Mouse (Mus musculus) kidney, adult 8-10 months (tissue): ENCODE measurements around the gene Tomm5.
"Not testable (repeated sequence)": the region's sequence is repeated elsewhere in the genome, so short reads cannot be mapped to it uniquely, and the experiment has no call there.

ENCODE experiments used
- DNase-seq, 2 experiments: peaks; one replicate each; pipeline ENCODE4 v3.0.0; 2022

Gene Tomm5

GRCm38 (mm10) chr4:45107601-45108277 lies at the start of gene Tomm5:
Gene Tomm5 (minus strand): TSS chr4:45108114.
- DNase-seq, result peak; percentile 93 to 95

DNA sequence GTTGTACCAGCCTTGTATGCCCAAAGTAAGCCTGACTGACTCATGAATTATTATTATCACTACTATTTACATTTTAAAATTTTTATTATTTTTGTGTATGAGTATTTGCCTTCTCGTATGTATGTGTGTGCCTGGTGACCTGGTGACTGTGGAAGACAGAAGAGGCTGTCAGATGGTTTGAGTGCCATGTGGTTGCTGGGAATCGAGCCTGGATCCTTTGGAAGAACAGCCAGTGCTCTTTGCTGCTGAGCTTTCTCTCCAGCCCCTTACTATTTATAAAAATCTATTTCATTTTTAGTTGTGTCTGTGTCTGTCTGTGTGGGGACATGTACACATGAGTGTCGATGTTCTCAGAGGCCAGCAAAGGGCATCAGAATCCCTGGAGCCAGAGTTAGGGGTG lies 48.5 kb upstream of the Tomm5 start:
- DNase-seq, result no peak

GRCm38 (mm10) chr4:45143005-45143404 lies 35.1 kb upstream of the Tomm5 start:
- DNase-seq, result no peak

DNA sequence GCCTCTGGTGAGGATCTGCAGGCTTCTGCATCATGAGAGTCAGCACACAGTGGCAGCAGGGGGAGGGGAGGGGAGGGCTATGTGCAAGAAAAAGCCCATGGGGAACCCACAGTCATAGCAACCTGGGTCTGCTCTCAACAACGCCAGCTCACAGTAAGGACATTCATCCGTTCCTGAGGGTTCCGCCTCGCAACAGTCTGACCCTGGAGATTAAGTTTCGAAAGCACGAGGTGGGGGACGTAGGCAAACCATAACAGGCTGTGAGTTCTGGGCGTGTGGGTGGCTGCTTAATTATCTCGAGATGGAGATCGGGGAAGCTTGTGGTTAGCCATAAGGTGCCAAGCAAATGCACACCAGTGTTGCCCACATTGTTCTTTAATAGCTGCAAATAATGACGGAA lies 34.5 kb upstream of the Tomm5 start:
- DNase-seq, result no peak

DNA sequence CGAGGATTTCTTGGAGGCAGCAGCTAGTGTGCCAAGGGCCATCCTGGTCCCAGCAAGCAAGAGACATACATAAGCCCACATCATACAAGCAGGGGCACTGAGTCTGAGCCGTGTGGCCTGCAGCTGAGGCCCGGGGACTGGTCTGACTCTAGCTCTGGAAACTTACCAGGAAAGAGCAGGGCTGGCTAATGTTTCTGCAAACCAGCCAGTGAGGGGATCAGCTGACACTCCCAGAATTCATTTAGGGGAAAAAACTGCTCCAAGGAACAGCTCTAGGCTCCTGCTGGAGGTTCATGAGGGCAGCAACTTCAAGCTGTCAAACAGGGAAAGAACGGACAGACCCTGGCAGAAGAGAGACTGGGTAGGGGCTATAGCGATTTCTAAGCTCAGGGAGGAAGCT lies 33.9 kb upstream of the Tomm5 start:
- no peak for DNase-seq

- peak; percentile 16 to 36 for DNase-seq
These were observed 29.7 kb upstream of the Tomm5 start for GRCm38 (mm10) chr4:45137636-45138035.

DNA sequence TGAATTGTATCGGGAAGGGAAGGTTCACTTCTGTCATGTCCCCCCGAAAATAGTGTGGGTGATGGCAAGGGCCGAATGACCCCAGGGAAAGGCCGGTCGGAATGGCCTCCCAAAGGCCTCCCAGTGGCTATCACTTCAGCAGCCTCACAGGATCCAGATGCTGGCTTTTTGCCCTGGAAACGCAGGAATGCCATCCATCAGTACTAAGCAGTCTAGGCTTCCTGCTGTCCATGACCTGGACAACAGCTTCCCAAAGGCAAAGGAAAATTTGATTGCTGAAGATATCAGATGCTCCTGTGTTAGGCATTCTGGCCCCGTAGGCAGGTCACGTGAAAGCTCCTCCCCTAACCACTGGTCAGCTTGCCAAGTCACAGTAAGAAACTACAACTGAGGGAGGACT lies 26.6 kb upstream of the Tomm5 start:
- DNase-seq, result peak; percentile 17 to 29

DNA sequence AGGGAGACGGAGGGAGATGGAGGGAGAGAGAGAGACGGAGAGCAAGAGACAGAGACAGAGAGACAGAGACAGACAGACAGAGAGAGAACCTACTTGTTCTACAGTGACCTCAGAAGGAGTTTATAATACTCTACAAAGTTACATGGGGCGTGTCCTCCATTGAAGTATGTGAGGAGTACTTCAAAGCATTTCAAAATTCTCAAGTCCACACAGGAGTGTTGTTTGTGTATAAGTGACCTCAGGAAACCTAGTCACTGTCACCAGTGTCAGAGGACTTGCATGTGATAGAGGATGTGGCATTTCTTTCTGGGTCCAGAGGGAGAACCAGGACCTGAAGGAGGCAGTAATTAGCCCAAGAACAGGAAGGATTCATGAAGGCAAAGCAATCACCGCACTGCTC lies 23.1 kb upstream of the Tomm5 start:
- no peak for DNase-seq

DNA sequence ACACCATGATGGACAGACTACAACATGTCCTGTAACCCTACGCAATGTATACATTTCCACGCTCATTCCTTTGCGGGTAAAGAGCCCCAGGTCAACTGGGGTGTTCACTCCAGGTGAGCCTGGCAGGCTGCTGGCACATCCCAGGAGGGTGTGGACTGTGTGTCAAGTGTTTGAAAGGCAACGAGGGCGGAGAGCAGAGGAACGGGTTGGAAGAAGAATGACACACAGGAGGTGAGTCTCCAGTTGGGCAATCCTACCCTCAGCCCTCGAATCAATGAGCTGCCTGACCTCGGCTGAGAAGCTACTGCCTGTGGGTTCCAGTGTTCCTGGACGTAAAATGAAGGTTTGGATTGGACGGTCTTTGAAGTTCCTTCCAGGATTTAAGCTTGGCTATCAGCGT lies 13.4 kb upstream of the Tomm5 start:
- no peak for DNase-seq

DNA sequence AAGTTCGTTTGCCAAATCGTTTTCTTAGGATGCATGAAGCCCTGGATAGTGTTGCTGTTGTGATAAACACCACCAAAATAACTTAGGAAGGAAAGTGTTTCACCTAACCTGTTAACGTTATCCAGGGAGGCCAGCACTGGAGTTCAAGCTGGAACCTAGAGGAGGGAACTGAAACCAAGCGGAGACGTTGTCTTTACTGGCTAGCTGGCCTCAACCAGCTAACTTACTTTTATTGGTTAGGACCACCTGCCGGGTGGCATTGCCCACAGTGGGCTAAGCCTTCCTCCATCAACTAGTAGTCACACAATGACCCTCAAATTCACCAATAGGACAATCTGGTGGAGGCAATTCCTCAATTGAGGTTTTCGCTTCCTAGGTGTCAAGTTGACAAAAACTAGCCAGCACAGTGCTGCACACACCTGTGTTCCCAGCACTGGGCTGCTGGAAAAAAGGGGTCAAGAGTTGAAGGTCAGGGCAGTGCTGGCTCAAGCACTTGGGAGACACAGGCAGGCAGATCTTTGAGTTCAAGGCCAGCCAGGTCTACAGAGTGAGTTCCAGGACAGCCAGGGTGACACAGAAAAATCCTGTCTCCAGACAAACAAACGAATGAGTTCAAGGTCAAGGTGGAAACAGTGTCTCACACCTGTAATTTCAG lies 669 bp upstream of the Tomm5 start:
- DNase-seq, result no peak

- DNase-seq, result peak; percentile 21 to 32
These were observed 848 bp downstream of the Tomm5 start for GRCm38 (mm10) chr4:45107066-45107465.

- DNase-seq, result no peak
These were observed 1.5 kb downstream of the Tomm5 start for GRCm38 (mm10) chr4:45106409-45106808.

DNA sequence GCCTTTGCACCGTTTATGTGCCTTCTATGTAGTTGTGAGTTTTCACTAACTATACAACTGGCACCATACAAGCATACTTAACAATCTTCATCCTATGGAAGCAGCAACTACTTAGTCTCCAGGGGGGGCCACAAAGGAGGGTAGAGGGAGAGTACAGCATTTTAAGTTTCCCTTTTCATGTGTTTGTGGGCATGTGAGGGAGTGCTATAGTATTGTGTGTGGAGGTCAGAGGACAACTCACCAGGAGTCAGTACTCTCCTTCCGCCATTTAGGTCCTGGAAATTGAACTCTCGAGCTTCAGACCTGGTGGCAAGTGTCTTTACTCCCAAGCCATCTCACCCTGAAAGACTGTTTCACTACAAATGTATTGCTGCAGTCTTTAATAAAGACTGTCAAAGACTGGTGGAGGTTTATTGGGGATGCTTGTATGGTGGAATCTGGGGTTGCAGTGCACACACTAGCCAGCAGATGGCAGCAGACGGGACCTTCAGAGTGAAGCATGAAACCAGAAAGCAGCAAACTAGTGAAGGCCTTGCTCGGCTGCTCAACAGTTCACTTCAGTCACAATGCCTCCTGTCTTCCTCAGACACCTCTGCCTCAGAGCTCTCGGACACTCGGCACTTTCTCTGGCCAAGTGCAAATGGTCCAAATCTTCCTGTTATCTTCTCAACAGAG lies 10.6 kb downstream of the Tomm5 start:
- DNase-seq, result peak; percentile 55 to 73

DNA sequence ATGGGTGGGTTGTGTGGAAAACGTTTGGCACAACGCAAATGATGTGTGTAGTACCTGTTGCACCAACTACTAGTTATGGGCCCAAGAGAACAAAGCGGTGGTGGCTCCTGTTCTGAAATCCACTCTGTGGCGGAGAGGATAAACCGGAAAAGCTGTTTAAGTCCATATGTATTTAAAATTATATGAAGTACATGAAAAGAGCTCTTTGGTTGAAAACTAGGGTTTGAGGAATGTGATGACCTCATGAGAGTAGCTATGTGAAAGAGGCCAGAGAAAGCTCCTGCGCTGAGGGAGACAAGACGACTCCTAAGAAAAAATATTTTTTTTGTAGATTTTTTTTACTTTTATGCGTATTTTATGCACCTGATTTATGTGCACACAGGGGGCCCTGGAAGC lies 23.0 kb downstream of the Tomm5 start:
- no peak for DNase-seq

DNA sequence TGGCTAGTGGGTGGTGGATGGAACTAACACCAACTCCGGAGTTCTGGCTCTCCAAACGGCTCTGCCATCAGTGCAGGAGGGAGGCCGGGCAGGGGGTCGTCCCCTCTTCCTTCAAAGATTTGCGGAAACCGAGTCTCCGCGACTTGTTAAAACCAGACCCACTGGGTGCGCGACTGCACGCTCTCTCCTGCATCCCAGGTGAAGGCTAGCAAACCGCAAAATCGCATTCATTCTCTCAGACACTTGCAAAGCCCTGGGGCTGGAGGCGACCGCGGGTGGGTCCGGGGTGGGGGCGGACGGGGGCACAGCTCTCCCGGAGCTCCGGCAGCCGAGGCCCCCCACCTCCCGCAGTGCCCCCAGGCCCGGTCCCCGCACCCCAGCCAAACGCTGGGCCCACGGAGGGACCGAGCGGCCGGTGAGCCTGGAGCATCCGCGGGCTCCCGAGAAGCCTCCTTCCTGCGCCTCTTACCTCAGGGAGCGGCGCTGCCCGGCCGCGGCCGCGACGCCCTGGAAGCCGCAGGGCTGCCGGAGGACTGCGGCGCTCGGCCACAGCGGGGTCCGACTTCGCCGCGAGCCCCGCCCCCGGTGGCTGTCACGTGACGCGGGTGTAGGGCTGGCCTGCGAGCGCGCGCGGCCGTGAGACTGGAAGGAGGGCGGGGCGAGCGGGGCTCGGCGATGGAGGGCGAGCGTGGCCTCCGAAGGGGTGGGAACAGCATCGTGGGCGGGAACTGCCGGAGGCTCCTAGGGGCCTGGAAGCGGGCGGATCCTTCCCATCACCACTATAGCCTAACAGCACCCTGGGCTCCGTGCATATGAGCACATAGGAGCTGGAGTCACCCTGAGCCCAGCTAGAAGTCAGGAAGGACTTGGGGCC lies 23.7 kb downstream of the Tomm5 start, which contains the start of gene Fbxo10:
Gene Fbxo10 (minus strand): TSS at position 584 of the 874 bp plus-strand sequence.
- peak; percentile 90 for DNase-seq

DNA sequence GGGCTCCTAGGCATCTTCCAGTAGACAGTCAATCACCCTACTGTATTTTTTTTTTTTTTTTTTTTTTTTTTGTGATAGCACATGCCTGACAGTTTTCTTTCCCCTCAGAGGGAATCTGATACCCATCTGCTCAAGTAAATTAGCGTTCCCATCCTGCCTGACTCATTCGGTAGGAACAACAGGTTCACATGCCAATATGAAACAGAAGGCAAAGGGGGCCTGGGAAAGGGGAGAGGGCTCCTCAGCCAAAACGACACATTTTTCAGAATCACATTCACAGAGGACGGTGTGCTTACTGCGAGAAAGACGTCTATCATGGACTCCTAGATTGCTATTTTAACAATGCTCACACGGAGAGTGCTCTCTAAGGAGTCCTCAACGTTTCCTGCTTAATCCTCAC lies 24.4 kb downstream of the Tomm5 start:
- DNase-seq, result no peak

DNA sequence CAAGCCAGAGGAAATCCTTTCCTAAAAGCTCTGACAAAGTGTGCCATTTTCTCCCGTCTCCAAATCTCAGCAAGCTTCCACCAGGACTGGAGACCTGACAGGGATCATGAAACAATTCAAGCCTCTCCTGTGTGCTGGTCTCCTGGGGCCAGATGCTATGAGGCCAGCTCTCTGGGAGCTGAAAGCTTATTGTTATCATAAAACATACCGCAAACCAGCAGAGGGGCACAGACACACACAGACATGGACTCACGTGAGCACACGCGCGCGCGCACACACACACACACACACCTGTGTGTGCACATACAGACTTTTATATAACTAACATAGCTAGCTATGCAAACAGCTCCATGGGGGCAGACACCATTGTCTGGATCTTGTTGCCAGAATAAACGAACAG lies 25.0 kb downstream of the Tomm5 start:
- DNase-seq, result no peak

DNA sequence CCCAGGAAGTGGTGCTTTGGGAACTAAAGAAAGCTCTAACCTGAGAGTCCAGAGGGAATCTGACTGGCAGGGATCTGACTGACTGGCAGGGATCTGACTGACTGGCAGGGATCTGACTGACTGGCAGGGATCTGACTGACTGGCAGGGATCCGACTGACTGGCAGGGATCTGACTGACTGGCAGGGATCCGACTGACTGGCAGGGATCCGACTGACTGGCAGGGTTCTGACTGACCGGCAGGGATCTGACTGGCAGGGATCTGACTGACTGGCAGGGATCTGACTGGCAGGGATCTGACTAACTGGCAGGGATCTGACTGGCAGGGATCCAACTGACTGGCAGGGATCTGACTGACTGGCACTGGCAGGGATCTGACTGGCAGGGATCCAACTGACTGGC lies 26.9 kb downstream of the Tomm5 start:
- DNase-seq, result not testable (repeated sequence)

DNA sequence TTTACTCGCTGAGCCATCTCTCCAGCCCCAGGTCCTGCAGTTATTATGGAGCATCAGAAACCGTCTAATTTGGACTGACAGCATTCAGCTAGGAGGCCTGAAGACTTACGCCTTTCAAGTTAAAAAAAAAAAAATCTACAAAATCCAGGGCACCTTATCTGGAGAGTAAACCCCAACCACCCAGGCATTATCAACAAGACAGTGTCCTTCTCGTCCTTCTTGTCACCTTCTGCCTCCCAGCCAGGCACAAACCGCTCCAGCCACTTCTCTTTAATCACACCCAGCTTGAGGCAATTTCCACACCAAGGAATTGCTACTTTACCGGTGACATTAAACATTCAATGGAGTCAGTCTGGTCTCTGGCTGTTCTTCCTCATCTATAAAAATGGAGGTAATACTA lies 34.4 kb downstream of the Tomm5 start:
- DNase-seq, result no peak

GRCm38 (mm10) chr4:45072261-45072973 lies 35.5 kb downstream of the Tomm5 start:
- peak in 1 of 2 experiments; percentile 55 for DNase-seq

- no peak for DNase-seq
These were observed 40.2 kb downstream of the Tomm5 start for GRCm38 (mm10) chr4:45067742-45068141.

- no peak for DNase-seq
These were observed 41.7 kb downstream of the Tomm5 start for GRCm38 (mm10) chr4:45066036-45066730.
